Mouse (Mus musculus): ENCODE results near the gene Odaph.

Odaph gene

DNA sequence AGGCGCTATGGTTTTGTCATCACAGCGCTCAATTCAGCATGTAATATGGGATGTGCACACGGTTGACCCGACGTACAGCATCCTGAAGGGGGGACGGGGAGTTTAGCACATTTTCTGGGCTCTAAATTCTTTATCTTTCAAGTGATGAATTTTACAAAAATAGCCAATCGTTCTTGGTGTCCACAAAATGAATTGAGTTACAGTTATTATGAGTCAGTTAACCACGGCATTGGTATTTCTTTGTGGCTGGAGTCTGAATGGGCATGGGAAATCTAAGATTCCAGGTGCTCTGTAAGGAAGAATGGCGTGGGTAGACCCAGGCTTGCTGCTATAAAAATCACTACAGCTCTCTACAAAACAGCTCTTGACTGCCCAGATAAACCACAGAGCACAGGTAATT is 2.0 kb downstream of the Odaph start:
- DNase-seq (ENCODE audit: low read depth, low spot score) = no peak

DNA sequence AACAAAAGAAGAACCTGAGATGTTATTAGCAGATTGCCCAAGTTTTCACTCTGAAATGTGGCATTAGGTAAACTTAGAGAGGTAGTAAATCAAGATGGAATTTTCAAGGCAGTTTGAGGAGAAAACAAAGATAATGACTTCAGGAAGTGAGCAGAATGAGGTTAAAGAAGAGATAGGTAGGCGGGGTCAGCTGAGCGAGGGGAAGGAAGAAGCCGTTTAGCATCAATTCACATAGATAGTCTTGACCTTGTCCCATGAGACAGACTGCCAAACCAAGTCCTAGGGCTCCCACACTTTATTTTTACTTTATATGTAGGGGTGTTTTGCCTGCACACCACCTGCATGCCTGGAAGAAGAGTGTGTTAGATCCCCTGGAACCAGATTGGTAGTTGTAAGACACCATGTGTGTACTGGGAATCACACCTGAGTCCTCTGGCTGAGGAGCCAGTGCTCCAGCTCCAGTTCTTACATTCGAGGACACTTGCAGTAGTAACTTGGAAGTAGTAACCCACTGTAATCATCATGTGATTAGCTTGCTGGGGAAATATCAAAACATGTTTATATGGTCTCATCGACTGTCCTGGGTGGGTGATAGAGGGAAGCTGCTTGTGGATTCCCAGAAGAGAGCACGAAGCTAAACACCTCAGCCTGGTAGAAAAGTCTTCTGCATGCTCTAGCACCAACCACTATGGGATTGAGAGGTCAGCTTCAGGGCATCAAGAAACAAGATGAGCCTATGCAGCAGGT is 4.1 kb downstream of the Odaph start:
- DNase-seq (ENCODE audit: low read depth, low spot score) = no peak

DNA sequence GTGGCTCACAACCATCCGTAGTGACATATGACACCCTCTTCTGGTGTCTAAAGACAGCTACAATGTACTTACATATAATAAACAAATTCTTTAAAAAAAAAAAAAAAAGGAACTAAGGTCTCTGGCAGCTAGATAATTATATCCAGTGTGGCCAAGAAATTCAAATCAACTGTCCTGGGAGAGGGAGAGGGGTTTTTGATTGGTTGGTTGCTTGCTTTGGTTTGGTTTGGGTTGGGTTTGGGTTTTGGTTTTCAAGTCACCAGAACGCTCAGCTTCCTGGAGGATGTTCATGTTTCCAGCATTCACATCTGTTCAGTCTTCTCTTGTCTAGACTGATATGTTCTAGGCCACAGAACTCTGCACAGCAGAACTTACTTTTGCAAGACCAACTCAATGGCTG is 5.8 kb downstream of the Odaph start:
- DNase-seq (ENCODE audit: low read depth, low spot score) = no peak

DNA sequence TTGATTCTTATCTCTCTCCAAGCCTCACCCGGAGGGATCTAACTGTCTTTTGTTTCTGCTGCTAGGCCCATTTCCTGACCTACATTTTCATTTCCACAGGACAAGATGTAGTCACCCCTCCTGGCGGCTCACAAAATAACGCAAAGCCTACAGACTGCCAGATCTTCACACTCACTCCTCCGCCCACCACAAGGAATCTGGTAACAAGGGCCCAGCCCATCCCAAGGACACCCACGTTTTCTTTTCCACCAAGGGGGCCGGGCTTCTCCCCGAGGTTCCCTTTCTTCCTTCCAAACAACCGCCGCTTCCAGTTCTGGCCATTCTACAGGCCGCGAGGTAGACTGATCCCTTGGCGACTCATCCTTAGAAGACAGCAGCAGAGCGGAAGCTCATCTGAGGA is 7.3 kb downstream of the Odaph start:
- DNase-seq (ENCODE audit: low read depth, low spot score) = no peak

DNA sequence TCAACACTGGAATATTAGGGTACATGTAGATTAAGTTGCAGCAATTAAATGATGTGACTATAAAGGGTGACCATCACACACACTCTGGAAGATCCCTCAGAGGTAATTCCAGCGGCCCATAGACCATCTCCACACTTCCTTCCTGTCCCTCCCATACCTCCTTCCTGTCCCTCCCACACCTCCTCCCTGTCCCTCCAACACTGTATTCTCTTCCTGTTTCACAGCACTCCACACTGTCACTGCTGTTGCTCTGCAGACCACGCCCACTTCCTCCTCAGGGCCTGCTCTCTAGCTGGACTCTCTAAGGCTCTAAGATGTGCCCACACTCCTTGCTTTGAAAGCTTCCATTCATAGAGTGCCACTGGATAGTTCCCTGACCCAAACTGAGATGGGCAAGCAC is 13.5 kb downstream of the Odaph start:
- DNase-seq (ENCODE audit: low read depth, low spot score) = no peak

DNA sequence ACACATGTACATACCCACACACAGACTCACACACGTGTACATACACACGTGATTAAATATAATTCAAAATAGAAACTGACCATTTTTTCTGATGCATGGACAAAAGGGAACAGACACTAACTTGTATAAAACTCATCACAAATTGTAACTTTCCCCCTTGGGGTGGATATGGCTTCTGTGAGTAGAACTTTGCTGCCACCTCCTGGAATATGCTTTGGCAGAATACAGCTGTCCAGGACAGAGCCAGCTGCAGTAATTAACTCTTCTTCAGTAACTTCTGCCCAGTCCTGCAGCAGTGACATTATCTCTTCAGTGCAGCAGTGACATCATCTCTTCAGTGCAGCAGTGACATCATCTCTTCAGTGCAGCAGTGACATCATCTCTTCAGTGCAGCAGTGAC is 15.7 kb downstream of the Odaph start:
- DNase-seq (ENCODE audit: low read depth, low spot score) = peak; percentile 16

DNA sequence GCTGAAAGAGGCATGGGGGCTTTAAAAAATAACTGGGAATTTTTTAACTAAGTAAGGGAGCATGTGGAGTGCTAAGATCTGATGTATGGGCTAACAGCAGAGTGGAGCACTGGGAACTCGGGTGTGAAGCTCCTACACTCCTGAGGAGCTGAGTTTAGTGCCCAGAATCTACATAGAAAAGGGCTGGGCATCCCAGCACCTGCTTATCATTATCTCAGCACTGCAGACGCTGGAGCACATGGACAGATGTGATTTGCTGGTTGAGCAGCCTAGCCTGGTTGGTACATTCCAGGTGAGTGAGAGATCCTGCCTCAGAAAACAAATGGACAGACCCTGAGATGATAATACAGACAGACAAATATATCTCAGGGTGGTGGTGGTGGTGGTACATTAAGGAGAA is 22.6 kb downstream of the Odaph start:
- no peak for DNase-seq (ENCODE audit: low read depth, low spot score)

DNA sequence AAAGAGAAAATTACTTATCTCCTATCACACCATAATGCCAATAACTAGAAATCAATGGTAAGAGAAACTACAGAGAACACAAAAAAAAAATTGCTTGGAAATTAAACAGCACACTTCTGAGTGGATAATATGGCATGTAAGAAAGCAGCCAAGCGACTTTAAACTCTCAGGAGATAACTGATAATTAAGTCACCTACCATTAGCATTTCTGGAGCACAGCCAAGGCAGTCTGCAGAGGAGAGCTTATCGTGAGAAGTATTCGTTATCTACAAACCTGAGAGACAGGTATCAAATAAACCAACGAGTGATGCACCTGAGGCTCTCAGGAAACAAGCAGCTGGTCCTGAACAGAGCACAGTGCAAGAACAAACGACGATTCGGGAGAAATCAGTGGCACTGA is 24.5 kb downstream of the Odaph start:
- DNase-seq (ENCODE audit: low read depth, low spot score) = no peak

DNA sequence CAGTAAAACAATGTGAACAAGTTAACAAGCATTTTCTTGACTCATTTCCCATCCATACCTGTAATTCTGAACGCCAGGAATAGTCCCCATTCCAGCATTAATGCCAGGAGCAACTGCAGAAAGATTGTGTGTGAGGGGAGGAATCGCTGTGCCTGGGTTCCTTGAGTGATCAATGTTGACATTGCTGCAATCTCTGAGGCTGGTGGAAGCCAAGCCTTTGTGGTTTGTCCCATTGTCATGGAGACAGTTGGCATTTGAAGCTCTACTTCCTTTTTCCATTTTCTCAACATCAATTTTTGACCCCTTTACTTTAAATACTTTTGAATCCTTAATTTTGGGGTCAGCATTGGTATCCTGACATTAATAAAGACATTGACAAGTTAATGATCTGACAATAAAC is 32.7 kb downstream of the Odaph start:
- no peak for DNase-seq (ENCODE audit: low read depth, low spot score)

DNA sequence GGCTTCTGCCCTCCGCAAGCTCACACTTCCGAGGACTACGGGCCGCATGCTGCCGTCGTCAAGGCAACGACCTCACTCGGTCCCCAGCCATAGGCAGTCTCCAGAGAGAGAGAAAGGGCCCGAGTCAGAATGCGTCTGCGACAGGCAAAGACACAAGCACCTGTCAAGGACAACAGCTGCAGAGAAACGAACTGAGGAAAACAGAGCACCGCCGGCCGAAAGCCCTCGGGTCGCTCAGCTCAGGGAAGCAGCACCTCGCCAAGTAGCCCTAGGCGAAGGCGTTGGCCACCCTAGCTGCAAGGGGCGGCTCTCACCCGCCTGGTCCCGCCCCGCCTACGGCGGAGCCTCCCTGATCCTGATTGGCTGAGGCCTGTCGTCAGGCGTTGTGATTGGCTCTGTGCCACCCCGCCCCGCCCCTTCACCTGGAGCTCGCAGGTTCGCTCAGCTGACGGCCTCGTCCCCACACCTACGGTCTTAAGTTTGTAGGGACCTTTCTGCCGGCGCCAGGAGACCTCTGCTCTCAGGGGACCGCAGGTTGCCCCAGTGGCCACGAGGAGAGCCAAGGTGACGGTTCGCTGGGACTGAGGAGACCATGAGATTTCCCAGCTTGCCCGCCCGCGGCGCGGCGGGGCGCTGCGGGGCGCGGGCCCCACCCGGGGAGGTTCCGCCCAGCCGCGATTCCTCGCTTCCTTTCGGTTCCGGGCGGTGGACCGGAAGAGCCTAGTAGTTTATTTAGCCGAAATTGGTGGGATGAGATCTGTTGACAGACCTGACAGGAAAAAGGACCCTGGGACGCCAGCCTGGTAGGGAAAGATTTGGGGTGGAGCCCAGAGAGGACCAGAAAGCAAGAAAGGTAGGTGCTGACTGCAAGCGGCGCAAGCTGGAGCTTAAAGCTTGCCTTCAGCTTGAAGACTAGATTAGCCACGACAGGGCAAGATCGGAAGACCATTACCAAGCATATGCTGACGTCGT is 55.4 kb downstream of the Odaph start:
- peak; percentile 83 for DNase-seq (ENCODE audit: low read depth, low spot score)

DNA sequence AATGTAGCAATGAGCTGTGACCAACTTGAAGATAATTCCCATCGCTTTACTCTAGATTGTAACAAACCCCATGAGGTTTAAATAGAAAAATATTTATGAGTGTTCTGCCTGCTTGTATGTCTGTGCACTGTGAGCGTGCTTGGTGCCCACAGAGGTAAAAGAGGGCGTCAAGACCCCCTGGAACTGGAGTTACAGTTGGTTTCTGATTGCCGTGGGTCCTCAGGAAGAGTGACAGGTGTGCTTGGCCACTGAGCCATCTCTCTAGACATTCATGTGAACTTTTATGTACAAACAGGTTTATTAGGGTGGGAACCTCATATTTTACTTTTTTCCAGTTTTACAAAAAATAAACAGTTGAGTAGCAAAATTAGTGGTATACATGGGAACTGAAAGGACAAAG is 56.5 kb downstream of the Odaph start, which contains the start of gene Cdkl2:
Gene Cdkl2, minus strand, starts transcription at position 101 of the 400 bp plus-strand sequence.
- DNase-seq (ENCODE audit: low read depth, low spot score) = no peak

Measured in retina, postnatal 7 days (tissue).